Mouse (Mus musculus) cerebellum, postnatal 25 days (tissue): ENCODE data around the gene Mgll.

Experiments used
- DNase-seq, 2 experiments: peaks; one replicate each; pipeline ENCODE4 v3.0.0; 2021; ENCODE audit warnings: mixed read lengths in 2 of 2

The Mgll gene

GRCm38 (mm10) chr6:88775267-88775666, 51.1 kb downstream of the Mgll start:
- DNase-seq = no peak

GRCm38 (mm10) chr6:88776336-88776923, 52.2 kb downstream of the Mgll start:
- DNase-seq = no peak

- no peak for DNase-seq
These were observed 52.8 kb downstream of the Mgll start for GRCm38 (mm10) chr6:88776964-88777363.

DNA sequence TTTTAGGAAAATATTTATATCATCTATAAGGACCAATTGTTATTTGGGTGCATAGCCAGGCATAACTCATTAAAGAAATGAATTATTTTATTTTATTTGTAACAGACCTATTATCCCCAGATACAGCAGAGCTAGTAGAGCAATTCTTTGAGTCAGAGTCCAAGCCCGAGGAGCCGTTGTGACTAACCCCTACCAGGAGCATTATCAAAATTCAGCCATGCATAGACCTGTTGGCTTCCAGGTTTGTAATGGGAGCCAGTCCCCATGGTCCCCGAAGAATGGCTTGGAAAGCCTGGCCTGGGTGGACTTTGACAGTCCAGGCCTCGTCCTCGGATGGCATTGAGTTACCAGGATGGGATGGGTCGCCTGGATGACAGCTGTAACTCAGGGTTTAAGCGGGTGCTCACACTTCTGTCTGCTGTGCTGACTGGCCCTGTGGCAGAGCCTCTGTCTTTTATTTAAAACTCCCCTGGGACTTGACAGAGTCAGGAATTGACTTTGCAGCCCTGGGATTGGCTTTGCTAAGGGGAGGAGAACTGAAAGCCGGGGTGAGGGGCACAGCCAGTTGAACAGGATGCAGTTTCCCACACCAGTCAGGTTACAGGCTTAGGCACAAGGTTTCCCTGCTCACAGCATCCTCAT, 54.0 kb downstream of the Mgll start:
- DNase-seq = no peak

DNA sequence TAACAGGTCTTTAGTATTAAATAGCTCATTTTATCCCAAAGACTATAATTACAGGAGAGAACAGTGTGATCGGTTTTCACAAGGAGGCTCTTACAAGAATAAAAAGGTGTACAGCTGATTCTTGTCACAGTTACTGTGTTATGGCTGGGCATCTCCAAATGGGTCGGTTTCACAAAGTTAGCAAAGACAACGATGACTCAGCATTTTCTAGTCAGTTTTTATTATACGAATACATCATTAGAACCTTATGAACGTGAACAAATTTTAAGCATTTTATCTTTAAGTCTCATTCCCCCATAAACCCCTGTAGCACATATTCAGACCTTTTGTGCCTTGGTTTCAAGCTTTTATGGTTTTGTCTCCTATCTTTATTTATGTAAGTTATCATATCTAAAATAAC, 55.5 kb downstream of the Mgll start:
- DNase-seq = no peak

GRCm38 (mm10) chr6:88781919-88782318, 57.7 kb downstream of the Mgll start:
- DNase-seq = no peak

DNA sequence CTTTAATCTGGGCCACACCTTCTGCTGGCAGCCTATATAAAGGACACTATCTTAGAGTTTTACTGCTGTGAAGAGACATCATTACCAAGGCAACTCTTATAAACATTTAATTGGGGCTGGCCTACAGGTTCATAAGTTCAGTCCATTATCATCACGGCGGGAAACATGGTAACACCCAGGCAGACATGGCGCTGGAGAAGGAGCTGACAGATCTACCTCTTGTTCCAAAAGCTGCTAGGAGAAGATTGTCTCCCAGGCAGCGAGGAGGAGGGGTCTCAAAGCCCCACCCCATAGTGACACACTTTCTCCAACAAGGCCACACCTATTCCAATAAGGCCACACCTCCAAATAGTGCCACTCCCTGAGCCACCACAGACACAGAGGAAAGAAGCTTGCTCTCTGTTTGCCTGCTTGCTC, 58.8 kb downstream of the Mgll start:
- DNase-seq = no peak

GRCm38 (mm10) chr6:88784691-88785173, 60.5 kb downstream of the Mgll start:
- peak; percentile 68 to 73 for DNase-seq

DNA sequence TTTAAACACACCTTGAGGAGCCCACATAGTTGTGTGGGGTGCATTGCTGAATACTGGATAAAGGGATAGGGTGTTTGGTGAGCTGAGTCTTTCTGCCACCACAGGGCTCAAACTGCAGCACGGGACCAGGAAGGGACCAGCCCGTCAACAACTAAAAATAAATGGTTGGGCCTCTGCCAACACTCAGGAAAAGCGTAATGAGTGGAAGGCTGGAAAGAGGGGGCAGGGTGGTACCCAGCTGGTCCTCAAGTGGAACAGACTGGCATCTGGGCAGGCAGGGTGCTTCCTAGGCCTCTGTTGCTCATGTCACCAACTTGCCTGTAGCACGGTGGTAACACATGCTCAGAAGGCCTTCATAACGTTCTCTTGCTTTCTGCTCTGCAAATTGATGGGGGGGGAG, 61.1 kb downstream of the Mgll start:
- DNase-seq = no peak

DNA sequence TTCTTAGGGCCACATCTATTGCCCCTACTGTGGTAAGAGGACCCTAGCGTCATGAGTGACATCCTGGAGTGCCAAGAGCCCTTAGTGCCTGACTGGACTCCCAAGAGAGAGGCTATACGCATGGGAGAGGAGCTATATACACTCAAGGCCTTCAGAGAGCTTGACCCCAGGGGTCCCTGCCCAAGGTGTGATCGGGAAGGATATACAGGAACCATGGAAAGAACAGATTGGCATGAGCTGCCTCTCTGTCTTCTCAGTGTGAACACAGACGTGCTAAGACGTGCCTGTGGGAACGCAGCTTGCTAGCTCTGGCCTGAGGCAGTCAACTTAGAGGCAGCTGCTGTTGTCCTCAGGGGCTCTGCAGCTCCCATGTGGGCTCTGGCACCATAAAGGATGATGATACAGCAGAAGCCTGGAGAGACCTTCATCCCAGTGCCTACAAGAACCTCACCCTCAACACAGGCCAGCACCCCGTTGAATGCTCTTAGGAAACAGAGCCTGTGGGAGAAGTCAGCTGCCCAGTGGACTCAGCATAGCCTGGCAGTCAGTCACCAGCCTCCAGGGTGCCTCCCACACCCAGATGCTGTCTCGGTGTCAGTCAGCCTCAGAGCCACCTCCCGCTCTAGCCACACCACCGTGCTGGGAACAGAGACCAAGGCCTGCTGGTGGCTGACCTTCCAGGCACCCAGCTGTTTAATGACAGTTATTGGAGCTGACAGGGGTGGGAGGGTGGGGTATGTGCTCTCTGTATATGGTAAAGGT, 61.8 kb downstream of the Mgll start:
- no peak for DNase-seq

DNA sequence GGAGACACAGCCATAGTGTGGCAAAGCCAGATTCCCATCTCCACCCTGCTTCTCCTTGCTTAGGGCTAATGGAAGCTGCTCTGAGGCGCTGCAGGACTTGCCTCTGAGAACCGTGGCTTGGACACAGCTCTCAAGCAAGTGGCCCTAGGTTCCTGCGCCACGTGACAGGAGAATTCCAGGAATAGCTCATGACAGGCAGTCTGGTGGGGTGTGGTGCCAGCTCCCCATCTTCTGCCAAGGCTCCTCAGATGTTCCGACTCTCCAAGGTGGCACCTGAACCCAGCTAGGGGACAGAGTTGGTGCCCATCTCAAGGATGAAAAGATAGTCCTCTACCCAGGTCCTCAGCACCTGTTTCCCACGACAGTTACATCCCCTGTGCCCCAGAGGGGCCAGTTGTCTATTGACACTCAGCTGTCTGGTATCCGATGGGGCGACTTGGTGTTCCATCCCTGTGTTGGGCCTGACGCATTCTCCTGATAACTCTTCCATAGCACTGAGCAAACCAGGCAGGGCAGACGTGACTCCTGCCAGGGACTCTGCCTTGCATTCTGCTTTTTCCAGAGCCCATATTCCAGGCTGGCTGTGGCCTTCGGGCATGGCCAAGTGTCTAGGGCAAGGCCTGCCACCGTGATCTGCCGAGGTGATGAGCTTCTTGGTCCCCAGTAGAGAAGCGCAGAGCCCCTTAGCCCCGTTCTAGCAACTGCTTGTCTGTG, 62.7 kb downstream of the Mgll start:
- peak; percentile 90 to 92 for DNase-seq

DNA sequence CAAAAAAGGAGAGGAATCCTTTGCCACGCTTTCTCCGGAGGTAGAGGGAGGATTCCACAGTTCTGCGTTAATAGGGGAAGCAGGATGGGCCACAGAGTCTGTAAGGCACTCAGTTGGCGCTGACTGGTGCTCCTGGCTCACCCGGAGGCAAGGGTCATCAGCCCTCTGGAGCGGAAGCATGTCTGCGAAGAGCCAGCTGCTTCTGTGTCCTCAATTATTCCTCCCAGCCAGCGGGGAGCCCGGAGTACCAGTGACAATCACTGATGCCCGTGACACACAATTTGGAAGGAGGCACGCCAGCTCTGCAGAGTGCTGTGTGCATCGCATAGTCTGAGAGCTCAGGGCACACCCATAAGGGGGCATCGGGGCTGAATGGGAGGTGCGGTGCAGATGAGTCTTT, 63.3 kb downstream of the Mgll start:
- peak; percentile 66 to 70 for DNase-seq

DNA sequence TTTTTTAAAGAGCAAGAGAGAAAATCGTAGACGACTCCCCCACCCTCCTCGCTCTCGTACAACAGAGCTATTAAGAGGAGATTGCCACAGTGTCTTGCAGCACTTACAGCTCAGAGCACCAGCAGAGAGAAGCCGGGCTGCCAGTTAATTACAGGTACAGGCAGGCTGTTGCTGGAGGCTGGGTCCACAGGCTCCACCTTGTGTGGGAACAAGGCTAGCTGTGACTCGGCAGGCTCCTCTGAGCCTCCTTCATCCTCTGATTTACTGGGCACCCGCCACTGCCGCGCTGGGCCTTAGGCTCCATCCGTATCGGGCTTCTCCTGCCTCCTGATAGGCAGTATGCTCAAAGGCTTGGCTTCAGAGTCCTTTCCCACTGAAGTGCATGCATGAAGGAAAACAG, 64.0 kb downstream of the Mgll start:
- peak; percentile 66 to 67 for DNase-seq

DNA sequence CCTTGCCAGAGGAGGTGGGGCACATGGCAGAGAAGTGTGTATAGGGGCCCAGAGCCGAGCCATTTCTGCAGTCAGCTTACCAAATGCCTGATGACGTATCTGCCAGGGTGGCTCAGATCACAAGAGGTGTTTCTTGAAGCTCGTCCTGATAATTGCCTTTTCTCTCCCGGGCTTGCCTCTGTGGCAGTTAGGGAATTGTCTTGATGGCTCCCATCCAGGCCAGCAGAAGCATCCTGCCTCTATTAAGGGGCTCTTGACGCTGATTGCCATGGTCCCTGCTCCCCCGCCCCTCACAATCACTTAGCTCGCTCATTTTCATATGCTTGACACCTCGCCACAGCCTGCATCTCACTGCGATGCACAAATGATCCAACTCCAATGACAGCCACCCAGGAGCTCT, 67.1 kb downstream of the Mgll start:
- no peak for DNase-seq

GRCm38 (mm10) chr6:88792147-88792691, 68.0 kb downstream of the Mgll start:
- no peak for DNase-seq

GRCm38 (mm10) chr6:88793243-88793642, 69.0 kb downstream of the Mgll start:
- peak in 1 of 2 experiments; percentile 42 for DNase-seq

DNA sequence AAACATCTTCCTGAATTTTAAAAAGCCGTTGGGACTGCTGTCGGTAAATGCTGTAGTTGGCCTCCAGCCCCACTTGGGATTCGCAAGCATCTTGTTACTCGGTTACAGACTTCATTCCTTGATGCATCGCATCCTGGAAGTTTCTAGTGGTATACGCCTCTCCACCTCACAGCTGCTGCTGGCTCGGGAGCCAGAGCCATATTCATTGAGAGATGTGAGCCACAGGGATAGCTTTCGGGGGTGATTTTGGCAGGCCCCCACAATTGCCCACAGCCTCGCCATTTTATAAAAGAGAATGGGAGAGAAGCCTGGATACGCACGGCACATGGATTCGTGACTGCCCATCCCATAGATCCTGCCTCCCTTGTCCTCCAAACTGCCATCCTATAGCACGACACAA, 69.7 kb downstream of the Mgll start:
- peak in 1 of 2 experiments; percentile 27 for DNase-seq

DNA sequence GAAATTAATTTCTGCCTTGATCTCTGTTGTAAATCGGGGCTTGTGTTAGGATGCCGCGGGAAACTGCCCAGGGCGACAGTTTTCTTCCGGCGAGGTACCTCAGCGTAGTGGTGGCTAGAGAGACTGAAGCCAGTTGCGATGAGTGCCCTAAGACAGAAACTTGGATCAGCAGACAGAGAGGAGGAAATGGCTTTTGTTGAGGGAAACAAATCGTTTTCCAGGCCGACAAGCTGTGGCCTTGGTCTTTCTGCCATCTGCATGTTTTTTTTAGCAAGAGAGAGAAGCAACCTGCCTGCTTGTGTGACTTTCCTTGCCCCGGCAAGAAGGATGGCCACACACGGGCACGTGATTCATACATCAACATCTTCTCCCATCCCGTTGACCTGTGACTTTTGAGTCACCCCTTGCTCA, 70.4 kb downstream of the Mgll start:
- DNase-seq = peak; percentile 57

DNA sequence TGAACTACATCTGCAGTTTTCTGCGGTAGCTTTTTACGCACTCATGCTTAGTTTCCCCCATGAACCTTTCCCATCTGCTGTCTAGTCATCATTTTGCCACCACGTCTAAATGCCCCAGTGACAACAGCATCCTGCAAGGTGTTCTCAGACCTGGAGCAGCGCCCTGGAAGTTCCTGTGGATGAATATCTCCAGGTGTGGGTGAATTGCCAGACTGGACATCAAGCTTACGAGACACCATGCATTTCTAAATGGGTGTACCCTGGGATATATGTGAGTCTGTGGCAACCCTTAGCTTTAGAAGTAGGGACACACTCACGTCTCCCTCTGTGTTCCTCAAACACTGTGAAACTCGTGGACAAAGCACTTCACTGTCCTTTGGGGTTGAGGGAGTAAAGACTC, 76.0 kb downstream of the Mgll start:
- DNase-seq = no peak

GRCm38 (mm10) chr6:88800735-88801134, 76.5 kb downstream of the Mgll start:
- DNase-seq = peak; percentile 88 to 93

GRCm38 (mm10) chr6:88803051-88803450, 78.8 kb downstream of the Mgll start:
- DNase-seq = no peak

GRCm38 (mm10) chr6:88803957-88804695, 79.9 kb downstream of the Mgll start:
- DNase-seq = no peak
